Mouse (Mus musculus) liver, postnatal 0 days (tissue): ENCODE data around the gene Bahcc1.

Experiments used
- CTCF ChIP-seq: sonication (generic); IDR thresholded peaks from 2 replicates; pipeline ENCODE4 v1.5.1; 2016; ENCODE audit warnings: antibody characterized with exemption, low read depth
- EP300 ChIP-seq: IDR thresholded peaks from 2 replicates; pipeline ENCODE4 v1.6.1; 2016; ENCODE audit warnings: antibody characterized with exemption, low read depth, mild to moderate bottlenecking

DNA sequence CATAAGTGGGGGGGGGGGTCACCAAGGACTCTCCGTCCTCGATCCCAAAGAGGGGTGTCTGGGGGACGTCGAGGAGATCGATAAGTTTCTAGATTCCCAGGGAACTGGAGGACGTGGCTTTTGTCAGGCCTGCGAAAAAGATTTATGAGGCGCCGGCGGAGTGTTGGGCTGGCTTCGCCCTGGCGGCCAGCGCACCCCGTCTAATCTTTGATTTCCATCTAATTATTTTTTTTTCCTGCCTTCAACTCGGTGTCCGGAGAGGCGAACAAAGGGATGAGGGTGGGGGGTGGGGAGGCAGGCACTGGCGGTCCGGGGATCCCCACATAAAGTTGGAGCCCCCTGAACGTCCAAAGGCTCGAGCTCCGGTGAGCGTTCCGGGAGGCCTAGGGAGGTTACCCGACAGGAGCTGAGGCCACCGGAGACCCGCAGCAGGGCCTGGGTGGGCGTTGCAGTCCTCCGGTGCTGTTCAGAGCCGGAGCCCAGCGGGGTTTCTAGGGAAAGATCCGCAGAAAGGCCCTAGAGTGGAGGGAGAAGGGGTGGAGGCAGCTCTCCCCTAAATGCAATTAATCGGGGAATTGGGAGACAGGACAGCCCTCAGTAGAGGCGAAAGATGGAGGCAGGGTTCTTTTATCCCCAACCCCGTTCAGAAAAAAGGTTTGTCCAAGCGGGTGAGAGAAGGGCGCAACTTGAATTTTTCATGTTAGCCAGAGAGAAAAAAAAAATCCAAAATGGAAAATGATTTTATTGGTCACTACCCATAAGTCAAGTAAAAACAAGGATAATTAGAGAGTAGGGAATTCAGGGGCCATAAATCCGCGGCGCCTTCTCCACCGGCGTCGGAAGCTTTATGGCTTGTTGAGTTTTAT lies 45.3 kb upstream of the Bahcc1 start:
- no peak for TF ChIP-seq CTCF
- TF ChIP-seq EP300, result no peak
